Comparison of ENCODE assay signal across 13 mouse cellular contexts in genomic region chr5:125154178-125154577, GRCm38 (mm10). TPM values are rescaled to one million over a fixed set of nuclear protein-coding genes. Genes with fewer than 3 reads are reported as not detected.
DNase-seq lines count a peak whose midpoint lies in the region; ATAC-seq and TF ChIP-seq lines count a peak whose summit lies in the region.
"Had no signal": no experiment of that assay in that cellular context is flagged by ENCODE, and none has a peak within 500 bp of the region (broad histone marks: within the 10 kb centered on the region; RNA-seq: fewer than 3 reads in every experiment).

No protein-coding gene starts in this region.

- no peak overlapping the region for H3K4me2 ChIP-seq in heart, embryonic 12.5 days
- no peak overlapping the region for H3K4me2 ChIP-seq in forebrain, embryonic 11.5 days (ENCODE audit: low read depth, low read length, severe bottlenecking)
- H3K4me2 ChIP-seq in hindbrain, embryonic 15.5 days: no peak overlapping the region
- peak overlapping the region; percentile 7 for H3K4me2 ChIP-seq in myocyte (ENCODE audit: low read depth)
- H3K4me2 ChIP-seq: limb, embryonic 12.5 days had no signal

- ATAC-seq in heart, embryonic 12.5 days (ENCODE audit: insufficient number of reproducible peaks, low FRiP score): no peak
- no peak for ATAC-seq in forebrain, embryonic 11.5 days (replicated peaks; ENCODE audit: low FRiP score)
- no peak for ATAC-seq in hindbrain, embryonic 15.5 days (ENCODE audit: low FRiP score, low read depth)

- H3K27me3 ChIP-seq in heart, embryonic 12.5 days (replicated peaks): no peaks in the 10 kb centered on the region
- no peaks in the 10 kb centered on the region for H3K27me3 ChIP-seq in heart, adult 2 months (ENCODE audit: control insufficient read depth, insufficient read depth, low read length)
- H3K27me3 ChIP-seq in forebrain, embryonic 11.5 days (ENCODE audit: control insufficient read depth, insufficient read depth, low read length): no peaks in the 10 kb centered on the region
- no peaks in the 10 kb centered on the region for H3K27me3 ChIP-seq in hindbrain, embryonic 15.5 days
- H3K27me3 ChIP-seq in myocyte (ENCODE audit: control insufficient read depth, insufficient read depth, insufficient read length): no peaks in the 10 kb centered on the region
- H3K27me3 ChIP-seq: limb, embryonic 12.5 days had no signal

- no peak overlapping the region for H3K9ac ChIP-seq in heart, embryonic 12.5 days
- H3K9ac ChIP-seq in heart, adult 2 months (ENCODE audit: low read depth, low read length): no peak overlapping the region
- no peak overlapping the region for H3K9ac ChIP-seq in forebrain, embryonic 11.5 days (ENCODE audit: low read length)
- H3K9ac ChIP-seq in hindbrain, embryonic 15.5 days: no peak overlapping the region
- H3K9ac ChIP-seq: limb, embryonic 12.5 days had no signal

- peaks cover 93% of the 10 kb centered on the region for H3K4me1 ChIP-seq in heart, embryonic 12.5 days (replicated peaks)
- peaks cover 45% of the 10 kb centered on the region for H3K4me1 ChIP-seq in heart, adult 2 months (ENCODE audit: control insufficient read depth, insufficient read depth, low read length)
- peaks cover 72% of the 10 kb centered on the region for H3K4me1 ChIP-seq in forebrain, embryonic 11.5 days (replicated peaks; ENCODE audit: control insufficient read depth, insufficient read depth, low read length)
- H3K4me1 ChIP-seq in hindbrain, embryonic 15.5 days (replicated peaks): peaks cover 100% of the 10 kb centered on the region

- 0 out of 2 replicates have a peak overlapping the region, but pooled peaks have one; percentile 9 for H3K27ac ChIP-seq in heart, embryonic 12.5 days (ENCODE audit: poor library complexity, severe bottlenecking)
- no peak overlapping the region for H3K27ac ChIP-seq in heart, adult 2 months
- peak overlapping the region; percentile 41 for H3K27ac ChIP-seq in forebrain, embryonic 11.5 days (ENCODE audit: low read depth, low read length)
- peak overlapping the region; percentile 86 for H3K27ac ChIP-seq in hindbrain, embryonic 15.5 days (replicated peaks)
- H3K27ac ChIP-seq: limb, embryonic 12.5 days had no signal

- peaks cover 17% of the 10 kb centered on the region for H3K79me2 ChIP-seq in heart, adult 2 months (replicated peaks; ENCODE audit: control insufficient read depth, insufficient read depth, low read length)
- H3K79me2 ChIP-seq in myocyte (ENCODE audit: control insufficient read depth, insufficient read depth): peaks cover 92% of the 10 kb centered on the region

- 60% methylated on average over 5 of the region's 5 CpGs for WGBS in heart, embryonic 12.5 days
- WGBS in heart, adult 2 months: 72% methylated on average over 5 of the region's 5 CpGs
- 41% methylated on average over 5 of the region's 5 CpGs for WGBS in forebrain, embryonic 11.5 days
- WGBS in hindbrain, embryonic 15.5 days: 25% methylated on average over 5 of the region's 5 CpGs

- intact Hi-C loops in heart, adult 2 months (cut with DNase I): no loop called here

- no peak for TF ChIP-seq CTCF in heart, adult 2 months (IDR thresholded peaks at IDR 0.05)

- no peak for DNase-seq in heart, adult 2 months
- no peak for DNase-seq in forebrain, embryonic 11.5 days (ENCODE audit: low spot score)
- no peak for DNase-seq in gastrocnemius, postnatal 25 days
- no peak for DNase-seq in yolk sac, embryonic 10.5 days (ENCODE audit: low spot score)
- no peak for DNase-seq in adrenal gland, postnatal 4 days (ENCODE audit: low spot score in 2 of 2)
- DNase-seq: cerebellum, postnatal 10 days; gastrocnemius, postnatal 14 days; heart, postnatal 10 days; kidney, adult 8-10 months had no signal

- no peak overlapping the region for H3ac ChIP-seq in myocyte (ENCODE audit: control insufficient read depth, insufficient read length)

- H3K36me3 ChIP-seq in heart, embryonic 12.5 days: no peaks in the 10 kb centered on the region
- no peaks in the 10 kb centered on the region for H3K36me3 ChIP-seq in heart, adult 2 months (ENCODE audit: control insufficient read depth, insufficient read depth, low read length)
- H3K36me3 ChIP-seq in forebrain, embryonic 11.5 days (ENCODE audit: control insufficient read depth, insufficient read depth, low read length): no peaks in the 10 kb centered on the region
- no peaks in the 10 kb centered on the region for H3K36me3 ChIP-seq in hindbrain, embryonic 15.5 days
- H3K36me3 ChIP-seq in myocyte (ENCODE audit: control insufficient read depth, insufficient read depth): no peaks in the 10 kb centered on the region

- H3K4me3 ChIP-seq in heart, embryonic 12.5 days: no peak overlapping the region
- no peak overlapping the region for H3K4me3 ChIP-seq in heart, adult 2 months
- H3K4me3 ChIP-seq in forebrain, embryonic 11.5 days (ENCODE audit: low read depth, low read length): no peak overlapping the region
- H3K4me3 ChIP-seq in hindbrain, embryonic 15.5 days: no peak overlapping the region
- H3K4me3 ChIP-seq in myocyte: no peak overlapping the region
- H3K4me3 ChIP-seq: limb, embryonic 12.5 days had no signal

- no peak for TF ChIP-seq EP300 in heart, adult 2 months (IDR thresholded peaks at IDR 0.05; ENCODE audit: insufficient read depth, low read depth, low read length)

- no peaks in the 10 kb centered on the region for H3K9me3 ChIP-seq in heart, embryonic 12.5 days (replicated peaks)
- no peaks in the 10 kb centered on the region for H3K9me3 ChIP-seq in forebrain, embryonic 11.5 days (ENCODE audit: control insufficient read depth, low read length)
- no peaks in the 10 kb centered on the region for H3K9me3 ChIP-seq in hindbrain, embryonic 15.5 days
- H3K9me3 ChIP-seq: limb, embryonic 12.5 days had no signal

- TF ChIP-seq POLR2A in heart, adult 2 months (IDR thresholded peaks at IDR 0.05; ENCODE audit: insufficient read depth, low read depth, low read length): no peak
- TF ChIP-seq POLR2A in myocyte (IDR thresholded peaks at IDR 0.05; ENCODE audit: insufficient read length, low read depth): no peak

TF ChIP-seq in myocyte, 11 proteins besides CTCF, POLR2A, EP300 and RAD21:
- peak in 2 of 3 experiments; percentile 45 to 61 for TF ChIP-seq MYOG (IDR thresholded peaks at IDR 0.05; ENCODE audit: control insufficient read depth in 1 of 3, insufficient read depth in 1 of 3, insufficient read length in 2 of 3, low read depth in 2 of 3)
- TF ChIP-seq MAX (IDR thresholded peaks at IDR 0.05; ENCODE audit: low read depth): no peak
- TF ChIP-seq MYOD1 (IDR thresholded peaks at IDR 0.05; ENCODE audit: control insufficient read depth in 1 of 3, insufficient read length in 2 of 3, low read depth in 2 of 3): peak in 2 of 3 experiments; percentile 44 to 57
TF ChIP-seq in myocyte: peak in this region for 2.

RNA-seq across cellular contexts. Expression of gene Ncor2, which starts 24.8 kb away (rescaled TPM):
- 17.0 and 18.6 TPM in 2 replicates for polyA plus RNA-seq in heart, embryonic 12.5 days (2016; fragmentation: Nextera tagmentation; extraction: Ambion mirVana)
- 10 to 100 TPM; 73.5 to 77.5 TPM for total RNA-seq in heart, adult 2 months (2021)
- 27.9 and 39.1 TPM in 2 replicates for polyA plus RNA-seq in heart, adult 2 months (2012; rRNA removed)
- 27.3 and 29.5 TPM in 2 replicates for polyA plus RNA-seq in forebrain, embryonic 11.5 days (2014; fragmentation: Nextera tagmentation; extraction: Ambion mirVana)
- polyA plus RNA-seq in hindbrain, embryonic 15.5 days (2015; fragmentation: Nextera tagmentation; extraction: Ambion mirVana): 26.3 and 28.7 TPM in 2 replicates
- polyA plus RNA-seq in myocyte (2012; fragmentation: generic; extraction: Trizol): 127 TPM
- 100 to 1,000 TPM in 1 of 2 experiments, 10 to 100 TPM in 1; 92.7 to 108 TPM for total RNA-seq in gastrocnemius, postnatal 25 days (2021)
- 100 to 1,000 TPM; 240 to 243 TPM for total RNA-seq in adrenal gland, postnatal 4 days (2021)
